Mouse (Mus musculus) CH12.LX (cell line): Measurements from ENCODE around the gene Nfkbia.

Experiments used
- CTCF ChIP-seq, 2 experiments: IDR thresholded peaks in 1 of 2; conservative IDR thresholded peaks in 1 of 2; 2 replicates each; pipeline ENCODE4 v1.5.1; 2011 to 2012; ENCODE audit warnings: low read depth in 2 of 2, low read length in 2 of 2, improper control_type of control experiment in 1 of 2, inconsistent platforms in 1 of 2, mild to moderate bottlenecking in 1 of 2, moderate library complexity in 1 of 2
- KAT2A ChIP-seq: IDR thresholded peaks from 2 replicates; pipeline ENCODE4 v1.6.1; 2012; ENCODE audit warnings: low read length, improper control_type of control experiment, inconsistent platforms; ENCODE audit not compliant: insufficient replicate concordance
- ZKSCAN1 ChIP-seq: IDR thresholded peaks from 2 replicates; pipeline ENCODE4 v1.6.1; 2012; ENCODE audit warnings: low read depth, inconsistent platforms, low read length, improper control_type of control experiment, borderline replicate concordance

- TF ChIP-seq KAT2A (no peak), CTCF (conservative IDR thresholded peaks at IDR 0.05 in 1 of 2, IDR thresholded peaks at IDR 0.05 in 1 of 2; ENCODE audit: low read depth in 2 of 2, low read length in 2 of 2) (no peak), ZKSCAN1 (no peak)
These were observed 35.6 kb downstream of the Nfkbia start for GRCm38 (mm10) chr12:55456893-55457292.
